Comparison of ENCODE assay signal across 7 mouse cellular contexts in genomic region chr11:58979183-58979582, GRCm38 (mm10). TPM values are rescaled to one million over a fixed set of nuclear protein-coding genes. Genes with fewer than 3 reads are reported as not detected.
DNase-seq lines count a peak whose midpoint lies in the region; ATAC-seq and TF ChIP-seq lines count a peak whose summit lies in the region.

No protein-coding gene starts in this region.

- ATAC-seq in neural tube, embryonic 11.5 days (ENCODE audit: insufficient read depth, low FRiP score, low TSS enrichment) = no peak
- no peak for ATAC-seq in liver, embryonic 11.5 days (replicated peaks; ENCODE audit: low FRiP score)
- ATAC-seq in stomach, postnatal 0 days (ENCODE audit: low FRiP score, low TSS enrichment) = no peak

- no peak overlapping the region for H3K27ac ChIP-seq in neural tube, embryonic 11.5 days (ENCODE audit: low read depth, low read length)
- no peak overlapping the region for H3K27ac ChIP-seq in forebrain, embryonic 10.5 days
- no peak overlapping the region for H3K27ac ChIP-seq in liver, embryonic 11.5 days (ENCODE audit: low read depth, low read length)
- peak overlapping the region; percentile 65 for H3K27ac ChIP-seq in stomach, postnatal 0 days (replicated peaks)

- TF ChIP-seq CTCF in stomach, postnatal 0 days (IDR thresholded peaks at IDR 0.05; ENCODE audit: low read depth) = no peak

- H3K9me3 ChIP-seq in neural tube, embryonic 11.5 days (ENCODE audit: control insufficient read depth, low read length) = no peaks in the 10 kb centered on the region
- no peaks in the 10 kb centered on the region for H3K9me3 ChIP-seq in forebrain, embryonic 10.5 days
- H3K9me3 ChIP-seq in liver, embryonic 11.5 days (ENCODE audit: control insufficient read depth, low read length) = no peaks in the 10 kb centered on the region
- H3K9me3 ChIP-seq in stomach, postnatal 0 days (ENCODE audit: control insufficient read depth, low read length) = no peaks in the 10 kb centered on the region

- H3K27me3 ChIP-seq in neural tube, embryonic 11.5 days (ENCODE audit: control insufficient read depth, insufficient read depth, low read length) = no peaks in the 10 kb centered on the region
- H3K27me3 ChIP-seq in forebrain, embryonic 10.5 days (ENCODE audit: poor library complexity, severe bottlenecking) = no peaks in the 10 kb centered on the region
- no peaks in the 10 kb centered on the region for H3K27me3 ChIP-seq in liver, embryonic 11.5 days (replicated peaks; ENCODE audit: control insufficient read depth, insufficient read depth, low read length)
- no peaks in the 10 kb centered on the region for H3K27me3 ChIP-seq in stomach, postnatal 0 days (ENCODE audit: control insufficient read depth, insufficient read depth, low read length)

- WGBS in neural tube, embryonic 11.5 days = 90% methylated on average over 3 of the region's 3 CpGs
- WGBS in forebrain, embryonic 10.5 days = 74% methylated on average over 3 of the region's 3 CpGs
- WGBS in liver, embryonic 11.5 days = 51% methylated on average over 3 of the region's 3 CpGs
- 54% methylated on average over 3 of the region's 3 CpGs for WGBS in stomach, postnatal 0 days

- H3K9ac ChIP-seq in neural tube, embryonic 11.5 days (ENCODE audit: low read length) = peak overlapping the region; percentile 33
- H3K9ac ChIP-seq in liver, embryonic 11.5 days (ENCODE audit: low read depth, low read length) = peak overlapping the region; percentile 93
- H3K9ac ChIP-seq in stomach, postnatal 0 days (ENCODE audit: low read length) = peak overlapping the region; percentile 92

- peak overlapping the region; percentile 81 for H3K4me2 ChIP-seq in neural tube, embryonic 11.5 days (ENCODE audit: low read depth)
- peak overlapping the region; percentile 82 for H3K4me2 ChIP-seq in liver, embryonic 11.5 days
- peak overlapping the region; percentile 96 for H3K4me2 ChIP-seq in stomach, postnatal 0 days (replicated peaks; ENCODE audit: low read depth)

- H3K4me3 ChIP-seq in neural tube, embryonic 11.5 days (ENCODE audit: low read depth, low read length) = peak overlapping the region; percentile 96
- H3K4me3 ChIP-seq in forebrain, embryonic 10.5 days = peak overlapping the region; percentile 88
- peak overlapping the region; percentile 89 for H3K4me3 ChIP-seq in liver, embryonic 11.5 days (ENCODE audit: low read depth, low read length)
- H3K4me3 ChIP-seq in stomach, postnatal 0 days (ENCODE audit: low read depth, low read length) = peak overlapping the region; percentile 98

- peaks cover 21% of the 10 kb centered on the region for H3K4me1 ChIP-seq in neural tube, embryonic 11.5 days (ENCODE audit: control insufficient read depth, insufficient read depth, low read length)
- peaks cover 59% of the 10 kb centered on the region for H3K4me1 ChIP-seq in forebrain, embryonic 10.5 days
- H3K4me1 ChIP-seq in liver, embryonic 11.5 days (replicated peaks; ENCODE audit: control insufficient read depth, insufficient read depth, low read length) = peaks cover 26% of the 10 kb centered on the region
- peaks cover 5% of the 10 kb centered on the region for H3K4me1 ChIP-seq in stomach, postnatal 0 days (replicated peaks; ENCODE audit: control insufficient read depth, insufficient read depth)

- DNase-seq in neural tube, embryonic 11.5 days (ENCODE audit: low spot score) = no peak
- no peak for DNase-seq in neural tube, embryonic 10.5 days (ENCODE audit: extremely low spot score, low spot score)
- DNase-seq in forebrain, embryonic 10.5 days (ENCODE audit: extremely low spot score, low spot score) = no peak
- DNase-seq in liver, embryonic 11.5 days (ENCODE audit: low spot score) = no peak
- DNase-seq in stomach, postnatal 0 days (ENCODE audit: low spot score) = no peak
- no peak for DNase-seq in left cerebral cortex, adult 11 months (ENCODE audit: low spot score)
- no peak for DNase-seq in adrenal gland, postnatal 36 days

- no peak for TF ChIP-seq EP300 in stomach, postnatal 0 days (optimal IDR thresholded peaks at IDR 0.05)

- peaks cover 5% of the 10 kb centered on the region for H3K36me3 ChIP-seq in neural tube, embryonic 11.5 days (ENCODE audit: control insufficient read depth, insufficient read depth, low read length)
- peaks cover 57% of the 10 kb centered on the region for H3K36me3 ChIP-seq in forebrain, embryonic 10.5 days (replicated peaks)
- peaks cover 14% of the 10 kb centered on the region for H3K36me3 ChIP-seq in liver, embryonic 11.5 days (ENCODE audit: control insufficient read depth, insufficient read depth, low read length)
- no peaks in the 10 kb centered on the region; the same call in 1 of the 2 replicates for H3K36me3 ChIP-seq in stomach, postnatal 0 days (ENCODE audit: control insufficient read depth, insufficient read depth, low read length)

RNA-seq across cellular contexts. Expression of gene Trim11, which starts 1.3 kb away (rescaled TPM):
- polyA plus RNA-seq in neural tube, embryonic 11.5 days (2014; fragmentation: Nextera tagmentation; extraction: Ambion mirVana) = 19.5 and 20.8 TPM in 2 replicates
- 18.5 and 19.6 TPM in 2 replicates for polyA plus RNA-seq in forebrain, embryonic 10.5 days (2016; fragmentation: Nextera tagmentation; extraction: Ambion mirVana)
- polyA plus RNA-seq in liver, embryonic 11.5 days (2014; fragmentation: Nextera tagmentation; extraction: Ambion mirVana) = 17.3 and 17.8 TPM in 2 replicates
- polyA plus RNA-seq in stomach, postnatal 0 days (2015; fragmentation: Nextera tagmentation; extraction: Ambion mirVana) = 9.9 and 11.0 TPM in 2 replicates
- total RNA-seq in adrenal gland, postnatal 36 days (2021) = 10 to 100 TPM; 23.7 to 25.5 TPM

RNA-seq across cellular contexts. Expression of gene Hist3h2a, which starts 24.7 kb away (rescaled TPM):
- 56.3 and 61.4 TPM in 2 replicates for polyA plus RNA-seq in neural tube, embryonic 11.5 days (2014; fragmentation: Nextera tagmentation; extraction: Ambion mirVana)
- polyA plus RNA-seq in forebrain, embryonic 10.5 days (2016; fragmentation: Nextera tagmentation; extraction: Ambion mirVana) = 15.1 and 19.4 TPM in 2 replicates
- polyA plus RNA-seq in liver, embryonic 11.5 days (2014; fragmentation: Nextera tagmentation; extraction: Ambion mirVana) = 12.0 and 14.5 TPM in 2 replicates
- 18.7 and 19.1 TPM in 2 replicates for polyA plus RNA-seq in stomach, postnatal 0 days (2015; fragmentation: Nextera tagmentation; extraction: Ambion mirVana)
- 10 to 100 TPM; 20.0 to 21.8 TPM for total RNA-seq in adrenal gland, postnatal 36 days (2021)

RNA-seq across cellular contexts. Expression of gene Trim17, which starts 24.7 kb away (rescaled TPM):
- 0.74 and 0.88 TPM in 2 replicates for polyA plus RNA-seq in neural tube, embryonic 11.5 days (2014; fragmentation: Nextera tagmentation; extraction: Ambion mirVana)
- 0.19 and 0.31 TPM in 2 replicates for polyA plus RNA-seq in forebrain, embryonic 10.5 days (2016; fragmentation: Nextera tagmentation; extraction: Ambion mirVana)
- polyA plus RNA-seq in liver, embryonic 11.5 days (2014; fragmentation: Nextera tagmentation; extraction: Ambion mirVana) = 0.23 and 0.38 TPM in 2 replicates
- 0.05 and 0.08 TPM in 2 replicates for polyA plus RNA-seq in stomach, postnatal 0 days (2015; fragmentation: Nextera tagmentation; extraction: Ambion mirVana)
- total RNA-seq in adrenal gland, postnatal 36 days (2021) = under 1 TPM; 0.10 to 0.26 TPM

RNA-seq across cellular contexts. Expression of gene Hist3h2ba, which starts 30.5 kb away (rescaled TPM):
- 75.5 and 84.8 TPM in 2 replicates for polyA plus RNA-seq in neural tube, embryonic 11.5 days (2014; fragmentation: Nextera tagmentation; extraction: Ambion mirVana)
- 22.7 and 36.5 TPM in 2 replicates for polyA plus RNA-seq in forebrain, embryonic 10.5 days (2016; fragmentation: Nextera tagmentation; extraction: Ambion mirVana)
- 6.3 and 6.9 TPM in 2 replicates for polyA plus RNA-seq in liver, embryonic 11.5 days (2014; fragmentation: Nextera tagmentation; extraction: Ambion mirVana)
- 7.5 and 8.9 TPM in 2 replicates for polyA plus RNA-seq in stomach, postnatal 0 days (2015; fragmentation: Nextera tagmentation; extraction: Ambion mirVana)
- total RNA-seq in adrenal gland, postnatal 36 days (2021) = 1 to 10 TPM; 4.5 to 5.8 TPM

RNA-seq across cellular contexts. Expression of gene Rnf187, which starts 40.5 kb away (rescaled TPM):
- 460 and 493 TPM in 2 replicates for polyA plus RNA-seq in neural tube, embryonic 11.5 days (2014; fragmentation: Nextera tagmentation; extraction: Ambion mirVana)
- 265 and 273 TPM in 2 replicates for polyA plus RNA-seq in forebrain, embryonic 10.5 days (2016; fragmentation: Nextera tagmentation; extraction: Ambion mirVana)
- 229 and 240 TPM in 2 replicates for polyA plus RNA-seq in liver, embryonic 11.5 days (2014; fragmentation: Nextera tagmentation; extraction: Ambion mirVana)
- 136 and 140 TPM in 2 replicates for polyA plus RNA-seq in stomach, postnatal 0 days (2015; fragmentation: Nextera tagmentation; extraction: Ambion mirVana)
- total RNA-seq in adrenal gland, postnatal 36 days (2021) = 100 to 1,000 TPM; 173 to 181 TPM

Comparison
In these comparisons a context has a peak if more than half of its experiments do, and no peak if none do; other contexts are left out.
1. H3K9ac ChIP-seq: peak in every context shown above with its lines; median percentile 93 in liver, embryonic 11.5 days; 92 in stomach, postnatal 0 days; 33 in neural tube, embryonic 11.5 days.